Mouse (Mus musculus) limb, embryonic 14.5 days (tissue): ENCODE data around the gene Evi2. TPM values are rescaled to one million over a fixed set of nuclear protein-coding genes. Genes with fewer than 3 reads are reported as not detected.

Experiments
- ATAC-seq: fragments of 200-750 bp; cut with Nextera tagmentation; 2 replicates; pipeline ENCODE4 v1.8.0; 2017; ENCODE audit warnings: low read depth, moderate number of reproducible peaks, moderate TSS enrichment; ENCODE audit not compliant: low FRiP score
- DNase-seq: peaks from one replicate; pipeline ENCODE4 v3.0.0-alpha.2; 2015; ENCODE audit warnings: low spot score
- H3K27ac ChIP-seq: fragments of 300-500 bp; sonication (generic); replicated peaks from 2 replicates; pipeline ENCODE4 v1.5.1; 2014; ENCODE audit warnings: low read depth, mild to moderate bottlenecking, low read length, moderate library complexity, mixed read lengths
- H3K27me3 ChIP-seq: fragments of 300-500 bp; sonication (generic); 2 replicates; pipeline ENCODE4 v1.6.1; 2014; ENCODE audit warnings: low read length, mixed read lengths; ENCODE audit not compliant: control insufficient read depth, insufficient read depth
- H3K36me3 ChIP-seq: fragments of 300-500 bp; sonication (generic); 2 replicates; pipeline ENCODE4 v1.6.1; 2014; ENCODE audit warnings: mild to moderate bottlenecking, low read length, moderate library complexity, mixed read lengths; ENCODE audit not compliant: control insufficient read depth, insufficient read depth
- H3K4me1 ChIP-seq: fragments of 300-500 bp; sonication (generic); 2 replicates; pipeline ENCODE4 v1.6.1; 2014; ENCODE audit warnings: antibody characterized with exemption, low read length, mixed read lengths; ENCODE audit not compliant: control insufficient read depth, insufficient read depth
- H3K4me2 ChIP-seq: fragments of 300-500 bp; sonication (generic); replicated peaks from 2 replicates; pipeline ENCODE4 v1.6.1; 2014; ENCODE audit warnings: low read depth, mild to moderate bottlenecking, low read length, moderate library complexity; ENCODE audit not compliant: severe bottlenecking
- H3K4me3 ChIP-seq: fragments of 300-500 bp; sonication (generic); replicated peaks from 2 replicates; pipeline ENCODE4 v1.5.1; 2014; ENCODE audit warnings: low read length
- H3K9ac ChIP-seq: fragments of 300-500 bp; sonication (generic); 2 replicates; pipeline ENCODE4 v1.6.1; 2014; ENCODE audit warnings: mild to moderate bottlenecking, low read depth, low read length, moderate library complexity; ENCODE audit not compliant: severe bottlenecking
- H3K9me3 ChIP-seq: fragments of 300-500 bp; sonication (generic); 2 replicates; pipeline ENCODE4 v1.6.1; 2016; ENCODE audit warnings: low read length; ENCODE audit not compliant: control insufficient read depth
- POLR2A ChIP-seq: fragments of 200-500 bp; IDR thresholded peaks from 2 replicates; pipeline ENCODE4 v1.8.0; 2012; ENCODE audit warnings: inconsistent platforms, mild to moderate bottlenecking, moderate library complexity, borderline replicate concordance; ENCODE audit not compliant: insufficient read depth, insufficient read length; ENCODE audit errors: extremely low read depth
- WGBS: fragments of 180-500 bp; shearing (Covaris S2); extraction: QIAGEN DNeasy Blood & Tissue Kit; methylation state at CpG from one replicate; pipeline ENCODE4 v1.1.7; 2014; 5-methylcytosine and 5-hydroxymethylcytosine counted together
- polyA plus RNA-seq, 2 experiments: library from polyadenylated mRNA; depleted of rRNA in 1 of 2; stranded (reverse) in 1 of 2; unstranded in 1 of 2; fragments of >200 nt; fragmentation: Nextera tagmentation in 1 of 2; extraction: Ambion mirVana in 1 of 2; gene quantifications; 2 replicates each; pipeline versions ENCODE4 v1.2.1 to v1.2.3; 2012 to 2014

The Evi2 gene
- polyA plus RNA-seq (2012; rRNA removed) = 0.13 and 0.16 TPM in 2 replicates
- 0.84 and 1.1 TPM in 2 replicates for polyA plus RNA-seq (2014; fragmentation: Nextera tagmentation; extraction: Ambion mirVana)

GRCm38 (mm10) chr11:79530333-79530761, at the start of gene Evi2, which contains the start of gene Evi2a:
Gene Evi2, minus strand, starts transcription at chr11:79530589.
Gene Evi2a, minus strand, starts transcription at chr11:79530609.
- no peak within 1 kb of the TSS for H3K4me3 ChIP-seq
- DNase-seq (no peak), ATAC-seq (no peak)
- no peak within 1 kb of the TSS for H3K27ac ChIP-seq
- H3K36me3 ChIP-seq = peaks cover 34% of the 10 kb centered on the region
- TF ChIP-seq POLR2A = no peak
- peaks cover 4% of the 10 kb centered on the region for H3K4me1 ChIP-seq
- WGBS = 86% methylated on average over 7 of the region's 7 CpGs
- no peaks in the 10 kb centered on the region for H3K9me3 ChIP-seq
- no peak within 1 kb of the TSS for H3K9ac ChIP-seq
- no peak within 1 kb of the TSS for H3K4me2 ChIP-seq
- H3K27me3 ChIP-seq = no peaks in the 10 kb centered on the region

DNA sequence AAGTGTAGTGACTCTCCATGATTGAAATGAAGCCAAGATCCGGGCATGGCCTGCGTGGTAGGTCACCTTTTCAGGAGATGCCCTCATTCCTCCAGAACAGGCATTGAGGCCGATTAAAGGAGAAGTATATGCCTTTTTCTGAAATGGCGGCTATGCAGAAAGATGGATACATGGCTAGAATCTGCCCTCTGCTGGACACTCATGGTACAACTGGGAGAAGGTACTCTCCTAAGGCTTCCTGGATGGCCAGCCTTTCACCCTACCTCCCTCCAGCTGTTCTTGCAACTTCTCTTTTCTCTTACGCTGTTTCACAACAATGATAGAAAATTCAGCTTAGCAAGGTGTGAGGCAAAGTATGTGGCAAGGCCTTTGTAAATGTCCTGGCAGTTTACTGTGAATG, 47.4 kb upstream of the Evi2 start:
- H3K9ac ChIP-seq = no peak overlapping the region
- H3K4me2 ChIP-seq = no peak overlapping the region
- WGBS = 59% methylated on average over 5 of the region's 5 CpGs
- ATAC-seq (no peak), DNase-seq (peak; percentile 78)
- no peak overlapping the region for H3K27ac ChIP-seq
- no peak for TF ChIP-seq POLR2A
- no peak overlapping the region for H3K4me3 ChIP-seq
- H3K4me1 ChIP-seq = no peaks in the 10 kb centered on the region
- H3K36me3 ChIP-seq = peaks cover 43% of the 10 kb centered on the region
- H3K9me3 ChIP-seq = no peaks in the 10 kb centered on the region
- H3K27me3 ChIP-seq = no peaks in the 10 kb centered on the region

GRCm38 (mm10) chr11:79575383-79576073, 45.1 kb upstream of the Evi2 start:
- Histone ChIP-seq H3K4me2 (no peak overlapping the region), H3K27ac (no peak overlapping the region), H3K4me3 (no peak overlapping the region), H3K9me3 (no peaks in the 10 kb centered on the region), H3K9ac (no peak overlapping the region), H3K36me3 (peaks cover 63% of the 10 kb centered on the region), H3K4me1 (no peaks in the 10 kb centered on the region), H3K27me3 (no peaks in the 10 kb centered on the region)
- DNase-seq (no peak), ATAC-seq (no peak)
- WGBS = 88% methylated on average over 14 of the region's 14 CpGs
- TF ChIP-seq POLR2A = no peak

- Histone ChIP-seq H3K9ac (no peak overlapping the region), H3K27ac (no peak overlapping the region), H3K4me1 (no peaks in the 10 kb centered on the region), H3K27me3 (no peaks in the 10 kb centered on the region), H3K4me2 (no peak overlapping the region), H3K36me3 (peaks cover 76% of the 10 kb centered on the region), H3K4me3 (no peak overlapping the region), H3K9me3 (no peaks in the 10 kb centered on the region)
- ATAC-seq (no peak), DNase-seq (no peak)
- no peak for TF ChIP-seq POLR2A
- 81% methylated on average over 3 of the region's 3 CpGs for WGBS
Measured at GRCm38 (mm10) chr11:79573836-79574235, 43.4 kb upstream of the Evi2 start.

GRCm38 (mm10) chr11:79570319-79570718, 39.9 kb upstream of the Evi2 start:
- no peaks in the 10 kb centered on the region for H3K4me1 ChIP-seq
- no peaks in the 10 kb centered on the region for H3K27me3 ChIP-seq
- TF ChIP-seq POLR2A = no peak
- no peak for DNase-seq
- peaks cover 86% of the 10 kb centered on the region for H3K36me3 ChIP-seq
- no peak overlapping the region for H3K4me2 ChIP-seq
- H3K4me3 ChIP-seq = no peak overlapping the region
- no peak for ATAC-seq
- WGBS = 85% methylated on average over 2 of the region's 2 CpGs
- no peak overlapping the region for H3K27ac ChIP-seq
- H3K9me3 ChIP-seq = no peaks in the 10 kb centered on the region
- H3K9ac ChIP-seq = no peak overlapping the region
